Mouse (Mus musculus): Measurements from ENCODE around the gene Dgki. TPM values are rescaled to one million over a fixed set of nuclear protein-coding genes. Genes with fewer than 3 reads are reported as not detected.
A peak's percentile ranks its signal among the peaks of the same experiment; 100 is the strongest.

The Dgki gene
- polyA plus RNA-seq, 1 experiment from 2014 or later, result 7.0 TPM

DNA sequence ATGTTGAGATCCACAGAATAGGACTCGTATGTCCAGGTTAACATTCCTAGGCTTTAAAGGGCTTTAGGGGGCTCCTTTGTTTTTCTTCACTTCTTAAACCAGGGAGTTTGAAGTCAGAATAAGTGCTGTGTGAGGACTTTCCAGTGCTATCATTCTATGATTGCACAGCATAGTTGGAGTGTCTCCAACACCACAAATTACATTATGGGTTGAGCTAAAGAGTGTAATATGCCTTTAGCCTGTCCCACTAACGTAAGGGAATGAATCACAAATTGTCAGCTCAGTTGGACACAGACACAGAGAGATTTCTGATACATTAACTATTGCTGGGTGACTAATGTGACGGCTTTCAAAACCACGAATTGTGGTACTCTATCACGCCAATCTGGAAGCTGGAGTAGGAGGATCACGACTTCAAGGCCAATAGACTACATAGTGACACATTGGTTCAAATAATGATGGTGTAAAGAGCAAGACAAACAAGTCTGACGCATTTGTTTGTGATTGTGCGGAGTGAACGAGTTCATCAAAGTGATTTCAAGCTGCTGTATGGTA, 469.5 kb downstream of the Dgki start:
- Histone ChIP-seq H3K4me3 (no peak overlapping the region), H3K4me1 (replicated peaks) (no peaks in the 10 kb centered on the region), H3K27me3 (no peaks in the 10 kb centered on the region), H3K4me2 (no peak overlapping the region), H3K9ac (no peak overlapping the region), H3K27ac (replicated peaks) (no peak overlapping the region), H3K36me3 (no peaks in the 10 kb centered on the region), H3K9me3 (no peaks in the 10 kb centered on the region)
- no peak for ATAC-seq (ENCODE audit: low FRiP score, low read depth)
- 77% methylated on average over 9 of the region's 9 CpGs for WGBS

DNA sequence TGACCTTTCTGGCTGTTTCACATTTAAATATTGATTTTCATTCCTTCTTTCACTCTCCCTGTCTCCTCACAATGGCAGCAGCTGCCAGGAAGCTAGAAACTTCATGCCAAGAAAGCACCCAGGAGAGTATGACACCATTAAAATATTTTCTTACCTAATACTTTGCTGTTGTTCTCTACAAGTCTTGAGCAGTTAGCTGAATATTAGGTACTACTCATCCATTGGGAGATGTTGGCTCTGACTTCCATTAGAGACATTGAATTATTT, 480.3 kb downstream of the Dgki start:
- H3K4me1 ChIP-seq (replicated peaks), result peaks cover 8% of the 10 kb centered on the region; the same call in 1 of the 2 replicates
- no peak overlapping the region for H3K9ac ChIP-seq
- no peak for ATAC-seq (ENCODE audit: low FRiP score, low read depth)
- H3K4me2 ChIP-seq, result no peak overlapping the region
- H3K4me3 ChIP-seq, result no peak overlapping the region
- no peaks in the 10 kb centered on the region for H3K9me3 ChIP-seq
- no peaks in the 10 kb centered on the region for H3K27me3 ChIP-seq
- peak overlapping the region; percentile 53 for H3K27ac ChIP-seq (replicated peaks)
- no peaks in the 10 kb centered on the region for H3K36me3 ChIP-seq

- Histone ChIP-seq H3K4me1 (replicated peaks) (peaks cover 8% of the 10 kb centered on the region; the same call in 1 of the 2 replicates), H3K27ac (replicated peaks) (peak overlapping the region; percentile 53), H3K27me3 (no peaks in the 10 kb centered on the region), H3K9ac (no peak overlapping the region), H3K9me3 (no peaks in the 10 kb centered on the region), H3K4me2 (no peak overlapping the region), H3K36me3 (no peaks in the 10 kb centered on the region), H3K4me3 (no peak overlapping the region)
- peak; percentile 95 for ATAC-seq (ENCODE audit: low FRiP score, low read depth)
- WGBS, result 28% methylated on average over 8 of the region's 8 CpGs
Measured at GRCm38 (mm10) chr6:36819019-36819783, 480.8 kb downstream of the Dgki start.

- H3K4me1 ChIP-seq (replicated peaks), result peaks cover 8% of the 10 kb centered on the region; the same call in 1 of the 2 replicates
- no peaks in the 10 kb centered on the region for H3K36me3 ChIP-seq
- H3K9me3 ChIP-seq, result no peaks in the 10 kb centered on the region
- H3K27me3 ChIP-seq, result no peaks in the 10 kb centered on the region
- peak overlapping the region; percentile 61 for H3K27ac ChIP-seq (replicated peaks)
- H3K4me2 ChIP-seq, result no peak overlapping the region
- 54% methylated on average over 4 of the region's 4 CpGs for WGBS
- ATAC-seq (ENCODE audit: low FRiP score, low read depth), result 0 out of 2 replicates have a peak, but pooled peaks have one; percentile 9
- no peak overlapping the region for H3K9ac ChIP-seq
- no peak overlapping the region for H3K4me3 ChIP-seq
Measured at GRCm38 (mm10) chr6:36818281-36819018, 481.5 kb downstream of the Dgki start.

- ATAC-seq (ENCODE audit: low FRiP score, low read depth), result no peak
- WGBS, result 94% methylated on average over 3 of the region's 3 CpGs
- Histone ChIP-seq H3K4me3 (no peak overlapping the region), H3K9me3 (no peaks in the 10 kb centered on the region), H3K36me3 (no peaks in the 10 kb centered on the region), H3K4me1 (replicated peaks) (peaks cover 8% of the 10 kb centered on the region; the same call in 1 of the 2 replicates), H3K27me3 (no peaks in the 10 kb centered on the region), H3K27ac (replicated peaks) (no peak overlapping the region), H3K9ac (no peak overlapping the region), H3K4me2 (no peak overlapping the region)
Measured at GRCm38 (mm10) chr6:36816666-36817065, 483.3 kb downstream of the Dgki start.

GRCm38 (mm10) chr6:36815992-36816391, 484.0 kb downstream of the Dgki start:
- no peaks in the 10 kb centered on the region for H3K27me3 ChIP-seq
- ATAC-seq (ENCODE audit: low FRiP score, low read depth), result no peak
- no peak overlapping the region for H3K4me3 ChIP-seq
- WGBS, result 75% methylated on average over 2 of the region's 2 CpGs
- no peak overlapping the region for H3K27ac ChIP-seq (replicated peaks)
- peaks cover 12% of the 10 kb centered on the region for H3K4me1 ChIP-seq (replicated peaks)
- H3K36me3 ChIP-seq, result no peaks in the 10 kb centered on the region
- no peaks in the 10 kb centered on the region for H3K9me3 ChIP-seq
- no peak overlapping the region for H3K4me2 ChIP-seq
- H3K9ac ChIP-seq, result no peak overlapping the region

- H3K9ac ChIP-seq, result no peak overlapping the region
- H3K9me3 ChIP-seq, result no peaks in the 10 kb centered on the region
- no peak overlapping the region for H3K27ac ChIP-seq (replicated peaks)
- WGBS, result 78% methylated on average over 7 of the region's 7 CpGs
- H3K4me2 ChIP-seq, result no peak overlapping the region
- H3K4me1 ChIP-seq (replicated peaks), result peaks cover 24% of the 10 kb centered on the region
- no peaks in the 10 kb centered on the region for H3K27me3 ChIP-seq
- H3K36me3 ChIP-seq, result no peaks in the 10 kb centered on the region
- no peak for ATAC-seq (ENCODE audit: low FRiP score, low read depth)
- H3K4me3 ChIP-seq, result no peak overlapping the region
Measured at GRCm38 (mm10) chr6:36812666-36813515, 487.1 kb downstream of the Dgki start.

DNA sequence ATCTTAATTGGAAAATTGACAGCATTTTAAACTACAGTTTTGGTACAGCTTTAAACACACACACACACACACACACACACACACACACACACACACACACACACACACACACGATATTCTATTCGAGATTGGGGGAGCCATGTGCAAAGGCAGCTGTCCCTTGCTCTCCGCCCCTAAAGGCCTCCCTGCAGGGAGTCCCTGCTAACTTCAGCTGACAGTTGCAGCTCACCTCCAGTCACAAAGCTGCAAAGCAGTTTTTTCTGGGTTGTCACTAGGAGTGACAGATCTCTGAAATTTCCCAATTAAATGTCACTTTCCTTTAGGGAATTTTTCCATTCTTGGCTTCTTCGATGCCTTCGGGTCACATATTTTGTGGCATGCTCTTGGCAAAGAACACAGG, 489.5 kb downstream of the Dgki start:
- H3K27me3 ChIP-seq, result no peaks in the 10 kb centered on the region
- peaks cover 37% of the 10 kb centered on the region for H3K4me1 ChIP-seq (replicated peaks)
- H3K4me2 ChIP-seq, result peak overlapping the region; percentile 70
- peak overlapping the region; percentile 91 for H3K27ac ChIP-seq (replicated peaks)
- WGBS, result 4% methylated on average over 5 of the region's 5 CpGs
- ATAC-seq (ENCODE audit: low FRiP score, low read depth), result peak; percentile 44
- peak overlapping the region; percentile 66 for H3K4me3 ChIP-seq
- H3K36me3 ChIP-seq, result peaks cover 6% of the 10 kb centered on the region; the same call in 1 of the 2 replicates
- peak overlapping the region; percentile 81 for H3K9ac ChIP-seq
- no peaks in the 10 kb centered on the region for H3K9me3 ChIP-seq

DNA sequence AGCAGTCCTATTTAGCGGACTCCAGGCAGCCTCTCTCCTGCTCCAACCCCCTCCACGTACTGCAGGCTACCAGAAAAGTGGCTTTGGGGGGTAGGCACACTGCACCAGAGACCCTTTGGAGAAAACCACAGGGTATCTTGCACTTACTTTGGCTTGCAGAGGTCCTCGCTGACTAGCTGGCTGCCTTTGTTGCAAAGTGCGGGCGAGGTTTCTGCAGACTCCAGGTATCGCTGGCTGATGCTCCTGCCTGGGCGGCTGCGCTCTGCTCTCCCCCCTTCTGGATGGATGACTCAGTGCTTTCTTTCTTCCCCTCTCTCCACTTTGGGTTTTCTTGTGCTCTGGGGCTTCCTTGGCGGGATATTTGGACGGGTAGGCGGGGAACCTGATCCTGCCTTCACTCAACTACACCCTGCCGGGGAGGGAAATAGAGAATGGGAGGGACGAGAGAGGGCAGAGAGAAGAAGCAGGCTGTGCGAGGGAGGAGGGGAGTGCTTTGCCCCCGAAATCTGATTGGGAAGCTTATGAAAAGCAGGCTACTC, 490.2 kb downstream of the Dgki start, which contains the start of gene Ptn:
TSS of gene Ptn (minus strand) at position 474 of the 539 bp plus-strand sequence.
- Histone ChIP-seq H3K4me2 (peak within 1 kb of the TSS; percentile 70), H3K36me3 (peaks cover 6% of the 10 kb centered on the region; the same call in 1 of the 2 replicates), H3K9me3 (no peaks in the 10 kb centered on the region), H3K9ac (peak within 1 kb of the TSS; percentile 81), H3K27me3 (no peaks in the 10 kb centered on the region), H3K27ac (replicated peaks) (peak within 1 kb of the TSS; percentile 91), H3K4me3 (peak within 1 kb of the TSS; percentile 66), H3K4me1 (replicated peaks) (peaks cover 42% of the 10 kb centered on the region)
- ATAC-seq (ENCODE audit: low FRiP score, low read depth), result peak; percentile 88
- under 1% methylated on average over 15 of the region's 15 CpGs for WGBS

GRCm38 (mm10) chr6:36809311-36809726, 490.7 kb downstream of the Dgki start:
- Histone ChIP-seq H3K36me3 (peaks cover 7% of the 10 kb centered on the region; the same call in 1 of the 2 replicates), H3K9ac (peak overlapping the region; percentile 81), H3K27ac (replicated peaks) (peak overlapping the region; percentile 91), H3K4me1 (replicated peaks) (peaks cover 42% of the 10 kb centered on the region), H3K4me3 (peak overlapping the region; percentile 66), H3K27me3 (no peaks in the 10 kb centered on the region), H3K4me2 (peak overlapping the region; percentile 70), H3K9me3 (no peaks in the 10 kb centered on the region)
- ATAC-seq (ENCODE audit: low FRiP score, low read depth), result peak; percentile 57
- 4% methylated on average over 7 of the region's 7 CpGs for WGBS

DNA sequence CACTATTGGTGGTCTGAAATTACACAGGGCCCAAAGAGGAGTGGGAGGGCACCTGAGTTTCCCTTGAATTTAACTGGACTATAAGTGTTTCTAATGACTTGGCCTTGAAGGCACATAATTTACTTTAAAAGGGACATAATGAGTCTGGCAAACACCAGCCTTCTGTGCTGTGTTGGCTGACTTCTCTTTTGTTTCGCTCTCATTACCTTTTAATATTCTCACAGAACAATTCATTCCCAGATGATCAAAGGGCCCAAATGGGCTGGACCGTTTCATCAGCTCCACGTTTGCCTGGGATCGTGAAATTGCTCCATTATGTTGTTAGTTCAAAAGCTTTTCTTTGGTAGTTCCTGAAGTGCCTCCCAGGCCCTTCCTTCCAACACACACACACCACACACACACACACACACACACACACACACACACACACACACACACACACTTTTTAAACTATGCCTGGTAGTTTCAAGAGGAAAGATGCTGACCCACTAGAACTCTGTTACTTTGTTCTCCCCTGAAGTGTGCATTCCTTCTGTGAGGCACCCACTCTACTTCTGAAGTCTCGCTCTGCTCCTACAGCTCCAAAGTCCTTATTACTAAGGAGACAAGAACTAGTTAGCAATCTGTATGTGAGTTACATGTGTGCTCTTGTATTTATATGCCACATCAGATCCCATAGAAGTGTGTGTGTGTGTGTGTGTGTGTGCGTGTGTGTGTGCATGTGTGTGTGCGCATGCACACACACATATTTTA, 491.5 kb downstream of the Dgki start:
- Histone ChIP-seq H3K36me3 (peaks cover 11% of the 10 kb centered on the region; the same call in 1 of the 2 replicates), H3K4me2 (peak overlapping the region; percentile 70), H3K27ac (replicated peaks) (peak overlapping the region; percentile 91), H3K9ac (peak overlapping the region; percentile 81), H3K4me3 (peak overlapping the region; percentile 66), H3K4me1 (replicated peaks) (peaks cover 42% of the 10 kb centered on the region), H3K27me3 (no peaks in the 10 kb centered on the region), H3K9me3 (no peaks in the 10 kb centered on the region)
- no peak for ATAC-seq (ENCODE audit: low FRiP score, low read depth)
- 19% methylated on average over 7 of the region's 7 CpGs for WGBS

Measured in hindbrain, embryonic 15.5 days (tissue).